Mouse (Mus musculus) embryonic fibroblast, embryonic 13.5 days (primary cell): ENCODE data around the gene Prrx2. TPM values are rescaled to one million over a fixed set of nuclear protein-coding genes. Genes with fewer than 3 reads are reported as not detected.

Experiments used
- H3K27ac ChIP-seq: 2 replicates; pipeline ENCODE4 v1.5.1; 2012; ENCODE audit warnings: low read length, control low read depth, inconsistent platforms; ENCODE audit not compliant: insufficient read depth
- H3K4me1 ChIP-seq: 2 replicates; pipeline ENCODE4 v1.6.1; 2011; ENCODE audit warnings: low read length; ENCODE audit not compliant: control insufficient read depth, insufficient read depth
- H3K4me3 ChIP-seq: 2 replicates; pipeline ENCODE4 v1.5.1; 2011; ENCODE audit warnings: mild to moderate bottlenecking, control low read depth, low read length; ENCODE audit not compliant: insufficient read depth
- CTCF ChIP-seq: IDR thresholded peaks from 2 replicates; pipeline ENCODE4 v1.5.1; 2011; ENCODE audit warnings: mild to moderate bottlenecking, control low read depth, low read length, moderate library complexity, borderline replicate concordance; ENCODE audit not compliant: insufficient read depth
- POLR2A ChIP-seq: IDR thresholded peaks from 2 replicates; pipeline ENCODE4 v1.6.1; 2011; ENCODE audit warnings: low read depth, mild to moderate bottlenecking, control low read depth, low read length, moderate library complexity
- polyA plus RNA-seq: library from polyadenylated mRNA; stranded (reverse); fragments of >200 nt; gene quantifications from 2 replicates; pipeline ENCODE4 v1.2.4, GENCODE M21; 2011; ENCODE audit warnings: low read depth; ENCODE audit not compliant: missing spikeins, insufficient read length

Prrx2 gene
- polyA plus RNA-seq, 1 experiment, result 154 TPM

- H3K27ac ChIP-seq, result no peak overlapping the region
- TF ChIP-seq CTCF (no peak), POLR2A (no peak)
These were observed 44.7 kb downstream of the Prrx2 start for GRCm38 (mm10) chr2:30879481-30879880.

GRCm38 (mm10) chr2:30881215-30881614, 46.4 kb downstream of the Prrx2 start:
- no peaks in the 10 kb centered on the region for H3K4me1 ChIP-seq
- no peak overlapping the region for H3K4me3 ChIP-seq
- no peak overlapping the region for H3K27ac ChIP-seq
- TF ChIP-seq CTCF (no peak), POLR2A (no peak)

More at GRCm38 (mm10) chr2:30879481-30879880, 44.7 kb downstream of the Prrx2 start:
- H3K4me1 ChIP-seq, result 0 out of 2 replicates have a peak, but pooled peaks cover 1% of the 10 kb centered on the region
- H3K4me3 ChIP-seq, result no peak overlapping the region

GRCm38 (mm10) chr2:30884852-30885373, 50.1 kb downstream of the Prrx2 start:
- H3K27ac ChIP-seq, result no peak overlapping the region
- no peaks in the 10 kb centered on the region for H3K4me1 ChIP-seq
- H3K4me3 ChIP-seq, result no peak overlapping the region
- TF ChIP-seq CTCF (no peak), POLR2A (no peak)

- H3K4me1 ChIP-seq, result no peaks in the 10 kb centered on the region
- H3K4me3 ChIP-seq, result no peak overlapping the region
- no peak for TF ChIP-seq POLR2A
- peak; percentile 48; the same call in 1 of the 2 replicates for TF ChIP-seq CTCF
- H3K27ac ChIP-seq, result peak overlapping the region; percentile 44
These were observed 50.8 kb downstream of the Prrx2 start for GRCm38 (mm10) chr2:30885453-30886163.

- H3K27ac ChIP-seq, result no peak overlapping the region
- no peak for TF ChIP-seq POLR2A
- TF ChIP-seq CTCF, result peak; percentile 69; the same call in 1 of the 2 replicates
- H3K4me3 ChIP-seq, result no peak overlapping the region
- H3K4me1 ChIP-seq, result no peaks in the 10 kb centered on the region
These were observed 56.2 kb downstream of the Prrx2 start for GRCm38 (mm10) chr2:30891002-30891401.

- TF ChIP-seq CTCF (no peak), POLR2A (no peak)
- Histone ChIP-seq H3K27ac (no peak overlapping the region), H3K4me1 (peaks cover 4% of the 10 kb centered on the region; the same call in 1 of the 2 replicates), H3K4me3 (no peak overlapping the region)
These were observed 58.6 kb downstream of the Prrx2 start for GRCm38 (mm10) chr2:30893399-30893798.

GRCm38 (mm10) chr2:30893946-30894345, 59.2 kb downstream of the Prrx2 start:
- Histone ChIP-seq H3K4me3 (no peak overlapping the region), H3K4me1 (peaks cover 4% of the 10 kb centered on the region; the same call in 1 of the 2 replicates), H3K27ac (no peak overlapping the region)
- TF ChIP-seq CTCF, result no peak
- TF ChIP-seq POLR2A, result no peak

- Histone ChIP-seq H3K4me3 (no peak overlapping the region), H3K27ac (no peak overlapping the region), H3K4me1 (peaks cover 7% of the 10 kb centered on the region; the same call in 1 of the 2 replicates)
- TF ChIP-seq POLR2A (no peak), CTCF (no peak)
These were observed 62.5 kb downstream of the Prrx2 start for GRCm38 (mm10) chr2:30897291-30897690.

GRCm38 (mm10) chr2:30899397-30900069, 64.8 kb downstream of the Prrx2 start:
- Histone ChIP-seq H3K4me1 (peaks cover 7% of the 10 kb centered on the region; the same call in 1 of the 2 replicates), H3K4me3 (no peak overlapping the region), H3K27ac (peak overlapping the region; percentile 62)
- no peak for TF ChIP-seq CTCF
- no peak for TF ChIP-seq POLR2A

GRCm38 (mm10) chr2:30901646-30902160, 66.9 kb downstream of the Prrx2 start:
- TF ChIP-seq POLR2A, result no peak
- no peak for TF ChIP-seq CTCF
- peaks cover 7% of the 10 kb centered on the region; the same call in 1 of the 2 replicates for H3K4me1 ChIP-seq
- no peak overlapping the region for H3K27ac ChIP-seq
- H3K4me3 ChIP-seq, result peak overlapping the region; percentile 32
